Mouse (Mus musculus) G1E-ER4 (cell line): ENCODE measurements around the gene Slc6a13. TPM values are rescaled to one million over a fixed set of nuclear protein-coding genes. Genes with fewer than 3 reads are reported as not detected.

Source experiments
- GATA1 ChIP-seq: IDR thresholded peaks from one replicate; pipeline ENCODE4 v1.8.0; 2012; ENCODE audit warnings: low read length, inconsistent platforms
- polyA plus RNA-seq: library from polyadenylated mRNA; stranded (reverse); fragments of >175 nt; gene quantifications from 2 replicates; pipeline ENCODE4 v1.2.3, GENCODE M21; 2012

Gene Slc6a13
- polyA plus RNA-seq, 1 experiment, result 5.4 TPM

GRCm38 (mm10) chr6:121310984-121311383 is 11.0 kb downstream of the Slc6a13 start:
- no peak for TF ChIP-seq GATA1

- no peak for TF ChIP-seq GATA1
Measured at GRCm38 (mm10) chr6:121319099-121319498, 19.1 kb downstream of the Slc6a13 start.

- TF ChIP-seq GATA1, result no peak
Measured at GRCm38 (mm10) chr6:121322381-121323110, 22.5 kb downstream of the Slc6a13 start.

- no peak for TF ChIP-seq GATA1
Measured at GRCm38 (mm10) chr6:121325298-121325697, 25.3 kb downstream of the Slc6a13 start.

DNA sequence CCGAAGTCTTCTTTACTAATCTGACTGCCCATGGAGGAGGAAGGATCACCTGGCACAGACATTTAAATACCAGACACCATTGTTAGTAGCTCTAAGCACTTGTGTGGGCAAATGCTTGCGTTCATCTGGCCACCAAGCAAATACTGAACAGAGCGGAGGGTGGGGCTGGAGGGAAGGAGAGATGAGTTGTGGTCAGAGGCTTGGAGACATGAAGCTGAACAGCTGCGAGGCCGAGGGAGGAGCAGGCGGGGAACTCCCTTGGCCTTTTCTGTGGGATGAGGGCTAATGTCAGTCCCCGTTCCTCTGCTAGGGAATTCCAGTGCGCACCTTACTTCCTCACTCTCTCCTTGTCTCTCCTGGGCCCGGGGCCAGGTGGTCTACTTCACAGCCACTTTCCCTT is 25.7 kb downstream of the Slc6a13 start:
- no peak for TF ChIP-seq GATA1

- no peak for TF ChIP-seq GATA1
Measured at GRCm38 (mm10) chr6:121326486-121327069, 26.6 kb downstream of the Slc6a13 start.

- TF ChIP-seq GATA1, result no peak
Measured at GRCm38 (mm10) chr6:121328417-121328884, 28.4 kb downstream of the Slc6a13 start.

- TF ChIP-seq GATA1, result no peak
Measured at GRCm38 (mm10) chr6:121329848-121330508, 30.0 kb downstream of the Slc6a13 start.

DNA sequence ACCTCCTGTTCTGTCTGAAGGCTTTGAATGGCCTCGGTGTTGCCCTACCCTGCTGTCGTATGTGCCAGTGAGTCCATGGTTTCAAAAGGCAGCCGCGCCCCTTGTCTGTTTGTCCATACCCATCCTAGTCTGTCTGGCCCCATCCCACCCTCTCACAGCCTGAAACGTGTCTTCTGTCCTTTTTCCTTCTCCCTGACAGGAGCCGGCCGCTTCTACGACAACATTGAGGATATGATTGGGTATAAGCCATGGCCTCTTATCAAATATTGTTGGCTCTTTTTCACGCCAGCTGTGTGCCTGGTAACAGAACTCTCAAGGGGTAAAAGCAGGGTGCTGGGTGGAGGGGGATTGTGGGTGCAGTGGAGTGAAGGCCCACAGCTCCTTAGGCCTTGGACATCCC is 35.8 kb downstream of the Slc6a13 start:
- TF ChIP-seq GATA1, result no peak

- TF ChIP-seq GATA1, result peak; percentile 9
Measured at GRCm38 (mm10) chr6:121336558-121336957, 36.5 kb downstream of the Slc6a13 start.

DNA sequence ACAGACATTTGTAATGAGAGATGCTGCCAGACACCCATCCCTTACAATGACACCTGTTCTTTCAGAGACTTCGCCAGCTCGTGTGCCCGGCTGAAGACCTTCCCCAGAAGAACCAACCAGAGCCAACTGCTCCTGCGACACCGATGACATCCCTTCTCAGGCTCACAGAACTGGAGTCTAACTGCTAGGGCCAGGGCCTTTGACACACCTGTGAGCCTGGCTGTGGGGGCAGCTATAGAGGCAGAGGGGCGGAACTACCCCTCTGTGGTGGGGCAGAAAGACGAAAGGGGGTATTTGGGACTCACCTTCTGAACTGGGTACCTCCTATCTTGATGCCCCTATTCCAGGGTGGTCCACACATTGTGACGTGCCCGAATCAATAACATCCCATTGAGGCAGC is 37.2 kb downstream of the Slc6a13 start:
- no peak for TF ChIP-seq GATA1

DNA sequence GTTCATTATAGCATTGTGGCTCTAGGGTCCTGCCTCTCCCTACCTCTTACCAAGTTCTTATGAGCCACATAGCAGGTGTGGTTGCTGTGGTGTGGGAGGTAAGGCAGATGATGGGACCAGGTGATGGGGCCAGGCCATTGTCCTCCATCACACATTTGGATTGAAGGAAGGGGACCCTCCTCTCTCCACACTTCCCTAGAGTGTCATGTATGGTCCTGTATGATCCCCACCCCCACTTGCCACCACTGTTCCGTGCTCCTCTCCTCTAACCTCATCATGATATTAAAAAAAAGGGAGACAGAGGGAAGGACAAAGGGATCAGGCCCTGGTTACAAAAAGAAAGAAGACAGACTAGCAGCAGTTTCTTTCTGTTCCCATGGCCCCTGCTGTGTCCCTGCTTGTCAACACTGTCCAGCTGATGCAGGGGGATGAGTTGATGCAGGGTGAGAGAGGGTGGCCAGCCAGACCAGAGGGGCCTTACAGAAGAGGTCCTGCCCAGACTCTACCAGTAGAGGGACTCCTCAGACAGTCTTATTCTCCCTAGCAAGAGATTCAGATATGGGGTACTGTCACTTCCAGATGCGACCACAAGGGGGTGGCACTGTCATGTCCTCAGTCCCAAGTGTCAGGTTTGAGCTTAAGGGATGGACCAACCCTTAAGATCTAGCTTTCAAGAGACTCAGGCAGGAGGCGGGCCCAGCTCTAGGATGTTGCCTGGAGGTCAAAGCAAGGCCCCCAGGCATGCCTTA is 37.9 kb downstream of the Slc6a13 start:
- TF ChIP-seq GATA1, result no peak

DNA sequence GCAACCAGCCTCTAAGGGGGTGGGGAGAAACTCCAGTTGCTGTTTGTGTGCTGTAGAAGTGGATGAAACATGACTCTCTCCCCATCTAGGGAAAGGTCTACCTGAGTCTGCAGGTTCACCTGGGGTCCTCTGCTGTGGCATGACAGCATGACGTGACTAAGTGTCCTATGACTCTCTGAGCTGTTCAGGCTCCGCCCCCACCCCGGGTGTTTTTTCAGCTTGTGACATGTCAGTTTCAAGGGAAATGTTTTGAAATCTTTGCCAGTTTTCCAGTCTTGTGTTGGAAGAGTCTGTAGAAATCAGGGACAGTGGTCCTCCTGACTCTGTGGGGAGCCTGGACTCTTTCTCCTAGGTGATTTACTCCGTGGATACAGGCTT is 38.5 kb downstream of the Slc6a13 start:
- no peak for TF ChIP-seq GATA1

DNA sequence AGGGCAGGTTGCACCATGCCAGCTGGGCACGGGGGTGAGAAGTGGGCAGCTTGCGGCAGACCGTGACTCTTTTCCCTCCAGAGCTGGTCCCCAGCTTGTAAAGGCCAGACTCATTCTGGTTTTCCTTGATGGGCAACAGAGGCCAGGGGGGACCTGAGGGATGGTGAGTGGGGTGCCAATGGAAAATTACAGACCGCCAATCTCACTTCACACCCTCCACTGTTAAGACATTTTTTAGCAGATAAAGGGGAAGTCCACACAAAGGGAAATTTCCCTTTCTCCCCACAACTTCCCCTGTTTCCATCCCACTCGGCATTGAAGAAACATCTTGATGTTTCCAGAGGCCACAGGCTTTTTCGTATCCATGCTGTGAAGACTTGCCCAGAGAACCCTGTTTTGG is 41.6 kb downstream of the Slc6a13 start:
- no peak for TF ChIP-seq GATA1

- no peak for TF ChIP-seq GATA1
Measured at GRCm38 (mm10) chr6:121343026-121343770, 43.2 kb downstream of the Slc6a13 start, which contains the start of gene Slc6a12. TSS of gene Slc6a12 (plus strand) at chr6:121343076.
